Mouse (Mus musculus) stomach, postnatal 0 days (tissue): ENCODE data around the gene Crisp4.

Experiments used
- CTCF ChIP-seq: IDR thresholded peaks from 2 replicates; pipeline ENCODE4 v1.5.1; 2016; ENCODE audit warnings: antibody characterized with exemption, low read depth, mild to moderate bottlenecking, moderate library complexity
- EP300 ChIP-seq: optimal IDR thresholded peaks from 2 replicates; pipeline ENCODE3; 2016; ENCODE audit warnings: antibody characterized with exemption

- TF ChIP-seq CTCF: no peak
- no peak for TF ChIP-seq EP300
Measured at GRCm38 (mm10) chr1:18145802-18146201, at the start of gene Crisp4.
